Mouse (Mus musculus) monocyte, adult 5-6 weeks (primary cell): ENCODE results near the gene Plppr4. TPM values are rescaled to one million over a fixed set of nuclear protein-coding genes. Genes with fewer than 3 reads are reported as not detected.

Source experiments
- ATAC-seq: fragments of 153-309, 156-312 bp; replicated peaks from 2 replicates; pipeline ENCODE4 v1.8.0; 2017; ENCODE audit warnings: mild to moderate bottlenecking; ENCODE audit not compliant: low TSS enrichment, insufficient number of reproducible peaks, severe bottlenecking, poor library complexity, low FRiP score
- total RNA-seq: library from RNA; stranded (forward); fragments of 200-1000, 200-491, 200-594 nt; gene quantifications from 3 replicates; pipeline ENCODE4 v1.2.3, GENCODE M21; 2017

Gene Plppr4
- total RNA-seq, result not detected in 3 replicates

DNA sequence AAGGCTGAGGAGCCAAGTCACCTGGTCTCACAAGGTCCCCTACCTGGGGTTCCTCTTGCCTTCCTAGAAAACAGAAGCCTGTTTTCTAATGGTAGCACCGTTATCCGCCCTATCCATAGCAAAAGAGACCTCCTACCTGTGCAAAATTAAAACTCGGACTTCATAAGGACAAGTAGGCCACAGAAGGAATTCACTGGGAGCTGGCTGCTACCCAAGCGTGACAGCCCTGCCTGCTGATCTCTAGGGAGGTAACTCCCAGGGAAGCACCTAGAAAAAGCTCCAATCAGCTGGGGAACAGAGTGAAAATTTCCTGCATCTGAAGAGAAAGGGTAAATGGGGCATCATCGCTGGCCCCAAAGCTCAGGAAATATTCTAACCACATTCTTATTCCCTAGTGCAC lies at the start of gene Plppr4:
Gene Plppr4, minus strand, starts transcription at position 349 of the 400 bp plus-strand sequence.
- no peak for ATAC-seq

- no peak for ATAC-seq
These were observed 45.1 kb upstream of the Plppr4 start for GRCm38 (mm10) chr3:117405821-117406220.

DNA sequence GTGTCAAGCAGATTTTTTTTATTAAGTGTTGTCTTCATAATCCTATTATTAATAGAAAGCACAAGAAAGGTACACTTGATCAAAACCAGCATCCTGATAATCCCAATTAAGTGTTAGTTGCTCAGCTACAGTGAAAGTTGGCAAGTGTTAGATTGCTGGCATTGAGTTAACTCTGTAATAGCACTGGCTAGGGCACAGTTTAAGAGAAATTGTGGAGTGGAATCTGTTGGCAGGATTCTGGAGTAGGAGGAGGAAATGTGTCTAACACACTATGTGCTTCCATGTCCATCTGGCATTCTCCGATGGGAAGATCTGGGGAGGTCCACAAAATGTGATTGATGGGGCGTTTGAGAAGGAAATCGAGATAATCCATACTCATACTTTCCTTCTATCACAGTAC lies 43.1 kb upstream of the Plppr4 start:
- no peak for ATAC-seq

DNA sequence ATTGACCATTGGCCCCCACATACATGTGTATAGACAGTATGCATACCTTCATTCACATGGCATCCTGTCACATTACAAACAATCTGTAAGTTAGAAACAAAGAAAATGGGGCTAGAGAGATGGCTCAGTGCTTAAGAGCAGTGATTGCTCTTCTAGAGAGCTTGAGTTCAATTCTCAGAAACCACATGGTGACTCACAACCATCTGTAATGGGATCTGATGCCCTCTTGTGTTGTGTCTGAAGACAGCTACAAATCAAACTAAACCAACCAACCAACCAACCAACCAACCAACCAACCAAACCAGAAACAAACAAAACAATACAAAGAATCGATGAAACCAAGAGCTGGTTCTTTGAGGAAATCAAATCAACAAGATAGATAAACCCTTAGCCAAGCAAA lies 5.4 kb upstream of the Plppr4 start:
- no peak for ATAC-seq

GRCm38 (mm10) chr3:117359686-117360521 lies 772 bp downstream of the Plppr4 start:
- ATAC-seq, result no peak

DNA sequence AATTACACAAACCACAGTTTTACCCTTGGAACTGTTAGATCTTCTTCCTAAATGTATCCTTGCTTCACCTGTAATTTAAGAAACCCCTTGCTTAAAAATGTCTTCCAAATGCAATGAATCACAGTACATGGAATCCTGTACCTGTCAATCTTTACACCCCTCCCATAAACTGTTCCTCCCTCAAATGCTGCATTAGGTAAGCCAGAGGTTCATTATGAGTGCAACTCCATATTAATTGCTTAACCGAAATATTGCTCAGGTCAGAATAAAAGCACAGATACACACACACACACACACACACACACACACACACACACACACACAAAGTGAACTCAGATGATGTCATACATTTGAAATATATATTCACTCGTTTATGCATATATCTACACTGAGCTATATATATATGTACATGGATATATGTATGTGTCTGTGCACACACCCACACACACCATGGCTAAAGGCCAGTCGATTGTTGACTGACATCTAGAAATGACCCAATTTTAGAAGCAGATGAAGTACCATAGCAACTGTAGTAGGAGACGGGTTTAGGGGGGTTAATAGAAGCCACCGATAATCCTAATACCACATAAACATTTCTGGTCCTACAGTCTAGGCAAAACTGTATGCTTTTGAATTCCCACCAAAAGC lies 1.6 kb downstream of the Plppr4 start:
- no peak for ATAC-seq

GRCm38 (mm10) chr3:117357367-117357766 lies 3.3 kb downstream of the Plppr4 start:
- ATAC-seq, result no peak

DNA sequence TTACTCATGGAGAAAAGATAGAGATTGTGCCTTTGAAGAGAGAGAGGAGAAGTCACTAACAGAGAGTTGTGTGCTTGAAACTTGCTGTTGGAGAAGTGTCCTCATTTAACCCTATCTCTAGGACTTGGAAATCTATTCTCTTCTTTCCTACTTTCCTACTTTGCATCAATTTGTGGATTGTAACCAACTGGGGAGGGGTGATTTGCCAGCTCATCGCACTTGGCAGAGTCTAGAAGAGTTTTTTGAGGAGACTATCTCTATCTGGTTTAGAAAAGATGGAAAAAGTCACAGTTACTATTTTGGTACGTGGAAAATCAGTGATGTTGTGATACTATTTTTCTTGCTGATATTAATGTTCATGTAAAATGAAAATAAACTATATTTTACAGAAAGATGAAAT lies 6.7 kb downstream of the Plppr4 start:
- no peak for ATAC-seq

- no peak for ATAC-seq
These were observed 14.3 kb downstream of the Plppr4 start for GRCm38 (mm10) chr3:117346351-117346750.

- ATAC-seq, result no peak
These were observed 29.2 kb downstream of the Plppr4 start for GRCm38 (mm10) chr3:117331502-117331901.

DNA sequence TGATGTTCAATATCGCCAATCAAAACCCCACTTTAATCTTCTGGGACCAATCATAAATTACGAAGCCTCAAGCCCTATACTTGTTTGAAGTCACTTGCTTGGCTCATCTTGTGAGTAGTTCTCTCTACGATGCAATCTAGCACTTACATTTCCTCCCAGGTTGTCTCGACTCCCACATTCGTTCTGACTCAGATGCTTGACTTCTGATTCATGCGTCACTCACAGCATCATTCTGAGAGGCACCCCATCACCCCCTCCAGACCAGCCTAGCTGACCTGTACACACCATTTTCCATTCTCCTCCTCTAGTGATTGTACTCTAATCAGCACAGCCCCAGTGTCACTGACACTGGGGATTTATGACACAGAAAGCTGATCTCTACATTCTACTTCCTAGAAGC lies 31.2 kb downstream of the Plppr4 start:
- no peak for ATAC-seq

DNA sequence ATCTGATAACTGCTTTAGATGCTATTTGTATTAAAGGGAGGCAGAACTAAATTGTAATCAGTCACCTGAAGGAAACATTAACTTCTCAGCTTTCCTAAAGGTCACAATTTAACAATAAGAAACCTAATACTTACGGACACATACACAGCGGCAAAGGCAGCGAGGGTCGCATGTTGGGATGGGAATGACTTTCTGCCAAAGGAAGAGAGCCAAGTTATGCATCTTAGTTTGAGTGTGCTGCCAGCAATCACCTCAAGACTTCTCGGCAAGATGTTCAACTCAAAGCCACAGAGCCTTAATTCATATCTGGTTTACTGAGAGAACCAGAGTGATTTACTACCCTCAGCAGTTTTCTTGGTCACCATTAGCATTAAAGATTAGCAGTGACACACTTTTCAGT lies 34.1 kb downstream of the Plppr4 start:
- ATAC-seq, result no peak

- ATAC-seq, result peak; percentile 91
These were observed 41.0 kb downstream of the Plppr4 start for GRCm38 (mm10) chr3:117319671-117320070.

GRCm38 (mm10) chr3:117313339-117313738 lies 47.3 kb downstream of the Plppr4 start:
- ATAC-seq, result no peak

DNA sequence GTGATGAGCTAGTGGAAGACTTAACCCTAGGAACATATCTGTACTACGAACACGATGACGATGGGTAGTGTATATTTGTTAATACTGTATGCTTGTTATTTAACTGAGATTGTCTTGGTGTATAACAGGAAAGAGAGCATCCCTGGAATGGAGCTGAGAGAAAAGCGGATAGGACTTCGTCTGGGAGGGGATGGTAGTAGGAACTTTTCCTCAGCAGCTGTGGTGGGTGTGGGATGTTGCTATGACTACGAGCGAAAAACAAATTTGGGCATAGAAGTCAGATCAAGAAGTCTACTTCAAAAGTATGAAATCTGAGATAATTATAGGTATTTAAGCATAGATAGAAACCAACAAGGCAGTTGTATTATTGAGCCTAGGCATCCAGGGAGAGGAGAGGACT lies 48.6 kb downstream of the Plppr4 start:
- no peak for ATAC-seq

DNA sequence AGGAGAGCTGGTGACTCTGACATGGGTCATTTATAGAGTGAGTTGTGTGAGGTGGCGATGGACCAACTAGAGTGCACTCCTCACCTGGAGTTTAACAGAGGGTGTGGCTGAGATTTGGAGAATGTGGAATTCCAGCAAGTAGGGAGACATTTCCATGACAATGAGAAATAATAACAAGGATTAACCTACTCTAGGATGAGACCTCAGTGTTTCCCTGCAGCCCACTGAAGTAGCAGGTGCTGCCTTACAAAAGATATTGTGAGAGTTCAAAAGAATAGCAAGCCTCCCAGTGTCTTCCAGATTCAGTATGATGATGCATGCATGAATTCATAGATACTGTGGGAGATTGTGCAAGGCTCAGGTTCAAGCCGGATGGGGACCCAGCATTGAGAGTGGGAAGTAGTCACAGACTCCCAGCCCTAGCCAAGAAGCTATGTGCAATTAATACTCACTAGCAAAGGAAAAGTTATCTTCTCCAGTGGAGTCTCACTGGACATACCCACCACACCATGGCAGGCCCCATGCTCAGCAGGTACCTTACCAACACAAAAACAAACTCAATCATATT lies 49.8 kb downstream of the Plppr4 start:
- no peak for ATAC-seq

- ATAC-seq, result no peak
These were observed 51.1 kb downstream of the Plppr4 start for GRCm38 (mm10) chr3:117309580-117309910.

GRCm38 (mm10) chr3:117308895-117309579 lies 51.6 kb downstream of the Plppr4 start:
- ATAC-seq, result no peak

DNA sequence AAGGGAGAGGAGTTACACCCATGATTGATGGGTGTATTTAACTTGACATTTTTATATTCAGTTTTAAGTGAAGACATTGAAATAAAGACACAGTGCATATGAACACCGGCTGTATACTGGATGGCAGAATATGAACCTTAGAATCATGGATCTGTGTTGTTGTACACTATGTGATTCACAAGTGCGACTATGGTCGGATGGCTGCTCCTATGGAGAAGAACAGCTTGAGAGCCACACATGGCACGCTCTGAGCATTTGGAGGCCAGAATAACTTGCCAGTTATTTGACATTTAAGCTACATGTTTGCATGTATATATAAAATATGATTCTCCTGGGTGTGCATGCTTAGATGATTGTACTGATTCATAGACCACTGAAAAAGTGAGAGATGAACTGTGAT lies 53.1 kb downstream of the Plppr4 start:
- ATAC-seq, result no peak
